Mouse (Mus musculus): ENCODE results near the gene Gm9048.
"Not testable (repeated sequence)": the region's sequence is repeated elsewhere in the genome, so short reads cannot be mapped to it uniquely, and the experiment has no call there.

Gene Gm9048

GRCm38 (mm10) chr10:118348579-118348978 lies at the start of gene Gm9048:
Gene Gm9048 (minus strand): TSS chr10:118348679.
- in situ Hi-C loops (cut with MboI; ENCODE audit: low pct_unique_long_range_greater_than_20kb in 1 of 2, low sequenced_read_pairs in 2 of 2, unreplicated experiment in 1 of 2), result not testable (repeated sequence)

GRCm38 (mm10) chr10:118370443-118370842 lies 22.0 kb upstream of the Gm9048 start:
- in situ Hi-C loops (cut with MboI; ENCODE audit: low pct_unique_long_range_greater_than_20kb in 1 of 2, low sequenced_read_pairs in 2 of 2, unreplicated experiment in 1 of 2), result no loop called here

- in situ Hi-C loops (cut with MboI; ENCODE audit: low pct_unique_long_range_greater_than_20kb in 1 of 2, low sequenced_read_pairs in 2 of 2, unreplicated experiment in 1 of 2), result no loop called here
Measured at GRCm38 (mm10) chr10:118369518-118369917, 21.0 kb upstream of the Gm9048 start.

- in situ Hi-C loops (cut with MboI; ENCODE audit: low pct_unique_long_range_greater_than_20kb in 1 of 2, low sequenced_read_pairs in 2 of 2, unreplicated experiment in 1 of 2), result not testable (repeated sequence)
Measured at GRCm38 (mm10) chr10:118354005-118354404, 5.5 kb upstream of the Gm9048 start, which contains the start of gene Gm9049. Gene Gm9049 (minus strand): TSS chr10:118354105.

GRCm38 (mm10) chr10:118343155-118343554 lies 5.3 kb downstream of the Gm9048 start, which contains the start of gene Gm9046:
Gene Gm9046 (minus strand): TSS chr10:118343255.
- in situ Hi-C loops (cut with MboI; ENCODE audit: low pct_unique_long_range_greater_than_20kb in 1 of 2, low sequenced_read_pairs in 2 of 2, unreplicated experiment in 1 of 2), result not testable (repeated sequence)

GRCm38 (mm10) chr10:118337731-118338130 lies 10.7 kb downstream of the Gm9048 start, which contains the start of gene Gm9045:
Gene Gm9045 (minus strand): TSS chr10:118337831.
- in situ Hi-C loops (cut with MboI; ENCODE audit: low pct_unique_long_range_greater_than_20kb in 1 of 2, low sequenced_read_pairs in 2 of 2, unreplicated experiment in 1 of 2), result not testable (repeated sequence)

GRCm38 (mm10) chr10:118332308-118332707 lies 16.2 kb downstream of the Gm9048 start, which contains the start of gene Gm9044:
Gene Gm9044 (minus strand): TSS chr10:118332408.
- in situ Hi-C loops (cut with MboI; ENCODE audit: low pct_unique_long_range_greater_than_20kb in 1 of 2, low sequenced_read_pairs in 2 of 2, unreplicated experiment in 1 of 2), result not testable (repeated sequence)

- in situ Hi-C loops (cut with MboI; ENCODE audit: low pct_unique_long_range_greater_than_20kb in 1 of 2, low sequenced_read_pairs in 2 of 2, unreplicated experiment in 1 of 2), result not testable (repeated sequence)
Measured at GRCm38 (mm10) chr10:118326869-118327268, 21.6 kb downstream of the Gm9048 start, which contains the start of gene Gm9040. Gene Gm9040 (minus strand): TSS chr10:118326969.

- in situ Hi-C loops (cut with MboI; ENCODE audit: low pct_unique_long_range_greater_than_20kb in 1 of 2, low sequenced_read_pairs in 2 of 2, unreplicated experiment in 1 of 2), result no loop called here
Measured at GRCm38 (mm10) chr10:118319024-118319423, 29.5 kb downstream of the Gm9048 start.

- in situ Hi-C loops (cut with MboI; ENCODE audit: low pct_unique_long_range_greater_than_20kb in 1 of 2, low sequenced_read_pairs in 2 of 2, unreplicated experiment in 1 of 2), result not testable (repeated sequence)
Measured at GRCm38 (mm10) chr10:118302133-118302532, 46.3 kb downstream of the Gm9048 start.
